Mouse (Mus musculus): Measurements from ENCODE around the gene Edc3. TPM values are rescaled to one million over a fixed set of nuclear protein-coding genes. Genes with fewer than 3 reads are reported as not detected.

The Edc3 gene
- polyA plus RNA-seq, 1 experiment from 2014 or later = 25.1 TPM

GRCm38 (mm10) chr9:57789733-57790132, 81.4 kb downstream of the Edc3 start:
- no peaks in the 10 kb centered on the region for H3K27me3 ChIP-seq (ENCODE audit: control insufficient read depth, insufficient read depth, low read length)
- ATAC-seq (replicated peaks; ENCODE audit: low FRiP score) (no peak), DNase-seq (ENCODE audit: low spot score) (no peak)
- H3K27ac ChIP-seq (ENCODE audit: low read depth, low read length) = no peak overlapping the region
- H3K4me3 ChIP-seq (ENCODE audit: low read depth, low read length) = no peak overlapping the region
- no peak overlapping the region for H3K9ac ChIP-seq (ENCODE audit: low read length)
- H3K4me2 ChIP-seq (ENCODE audit: low read depth, low read length, severe bottlenecking) = no peak overlapping the region
- no peaks in the 10 kb centered on the region for H3K9me3 ChIP-seq (ENCODE audit: control insufficient read depth, low read length)
- H3K36me3 ChIP-seq (ENCODE audit: control insufficient read depth, insufficient read depth, low read length) = no peaks in the 10 kb centered on the region; the same call in 1 of the 2 replicates
- H3K4me1 ChIP-seq (replicated peaks; ENCODE audit: control insufficient read depth, insufficient read depth, low read length) = no peaks in the 10 kb centered on the region
- 93% methylated on average over 3 of the region's 3 CpGs for WGBS

- 98% methylated on average over 8 of the region's 8 CpGs for WGBS
- Histone ChIP-seq H3K4me2 (ENCODE audit: low read depth, low read length, severe bottlenecking) (no peak overlapping the region), H3K27me3 (ENCODE audit: control insufficient read depth, insufficient read depth, low read length) (no peaks in the 10 kb centered on the region), H3K9ac (ENCODE audit: low read length) (no peak overlapping the region), H3K4me3 (ENCODE audit: low read depth, low read length) (no peak overlapping the region), H3K4me1 (replicated peaks; ENCODE audit: control insufficient read depth, insufficient read depth, low read length) (peaks cover 11% of the 10 kb centered on the region; the same call in 1 of the 2 replicates), H3K27ac (ENCODE audit: low read depth, low read length) (no peak overlapping the region), H3K9me3 (ENCODE audit: control insufficient read depth, low read length) (no peaks in the 10 kb centered on the region), H3K36me3 (ENCODE audit: control insufficient read depth, insufficient read depth, low read length) (peaks cover 6% of the 10 kb centered on the region; the same call in 1 of the 2 replicates)
- DNase-seq (ENCODE audit: low spot score) (no peak), ATAC-seq (replicated peaks; ENCODE audit: low FRiP score) (no peak)
Measured at GRCm38 (mm10) chr9:57797456-57797855, 89.1 kb downstream of the Edc3 start.

GRCm38 (mm10) chr9:57798725-57799253, 90.4 kb downstream of the Edc3 start:
- peak; percentile 65 for DNase-seq (ENCODE audit: low spot score)
- WGBS = 16% methylated on average over 10 of the region's 10 CpGs
- Histone ChIP-seq H3K27ac (ENCODE audit: low read depth, low read length) (no peak overlapping the region), H3K9me3 (ENCODE audit: control insufficient read depth, low read length) (no peaks in the 10 kb centered on the region), H3K27me3 (ENCODE audit: control insufficient read depth, insufficient read depth, low read length) (no peaks in the 10 kb centered on the region), H3K36me3 (ENCODE audit: control insufficient read depth, insufficient read depth, low read length) (peaks cover 6% of the 10 kb centered on the region; the same call in 1 of the 2 replicates), H3K4me3 (ENCODE audit: low read depth, low read length) (no peak overlapping the region), H3K4me1 (replicated peaks; ENCODE audit: control insufficient read depth, insufficient read depth, low read length) (peaks cover 14% of the 10 kb centered on the region; the same call in 1 of the 2 replicates), H3K4me2 (ENCODE audit: low read depth, low read length, severe bottlenecking) (no peak overlapping the region), H3K9ac (ENCODE audit: low read length) (no peak overlapping the region)
- peak; percentile 53; the same call in 1 of the 2 replicates for ATAC-seq (replicated peaks; ENCODE audit: low FRiP score)

- Histone ChIP-seq H3K4me1 (replicated peaks; ENCODE audit: control insufficient read depth, insufficient read depth, low read length) (peaks cover 14% of the 10 kb centered on the region; the same call in 1 of the 2 replicates), H3K9me3 (ENCODE audit: control insufficient read depth, low read length) (no peaks in the 10 kb centered on the region), H3K4me2 (ENCODE audit: low read depth, low read length, severe bottlenecking) (no peak overlapping the region), H3K36me3 (ENCODE audit: control insufficient read depth, insufficient read depth, low read length) (peaks cover 6% of the 10 kb centered on the region; the same call in 1 of the 2 replicates), H3K27ac (ENCODE audit: low read depth, low read length) (no peak overlapping the region), H3K4me3 (ENCODE audit: low read depth, low read length) (no peak overlapping the region), H3K27me3 (ENCODE audit: control insufficient read depth, insufficient read depth, low read length) (no peaks in the 10 kb centered on the region), H3K9ac (ENCODE audit: low read length) (no peak overlapping the region)
- WGBS = 91% methylated on average over 9 of the region's 9 CpGs
- ATAC-seq (replicated peaks; ENCODE audit: low FRiP score) (no peak), DNase-seq (ENCODE audit: low spot score) (no peak)
Measured at GRCm38 (mm10) chr9:57800325-57800975, 92.1 kb downstream of the Edc3 start.

Other genes starting within 250 kb of the Edc3 start
- 15.5 and 17.4 TPM in 2 replicates for gene Scamp5, start 240.5 kb upstream of the Edc3 start, polyA plus RNA-seq (2014; fragmentation: Nextera tagmentation; extraction: Ambion mirVana)
- 1.5 and 3.4 TPM in 2 replicates for gene Rpp25, start 204.5 kb upstream of the Edc3 start, polyA plus RNA-seq (2014; fragmentation: Nextera tagmentation; extraction: Ambion mirVana)
- 624 and 635 TPM in 2 replicates for gene Cox5a, start 187.3 kb upstream of the Edc3 start, polyA plus RNA-seq (2014; fragmentation: Nextera tagmentation; extraction: Ambion mirVana)
- 21.0 TPM in 2 replicates for gene Fam219b, start 171.0 kb upstream of the Edc3 start, polyA plus RNA-seq (2014; fragmentation: Nextera tagmentation; extraction: Ambion mirVana)
- 55.1 and 65.5 TPM in 2 replicates for gene Mpi, start 155.8 kb upstream of the Edc3 start, polyA plus RNA-seq (2014; fragmentation: Nextera tagmentation; extraction: Ambion mirVana)
- 57.7 and 58.2 TPM in 2 replicates for gene Scamp2, start 147.6 kb upstream of the Edc3 start, polyA plus RNA-seq (2014; fragmentation: Nextera tagmentation; extraction: Ambion mirVana)
- 12.6 and 15.1 TPM in 2 replicates for gene Ulk3, start 119.1 kb upstream of the Edc3 start, polyA plus RNA-seq (2014; fragmentation: Nextera tagmentation; extraction: Ambion mirVana)
- gene Cplx3, start 102.3 kb upstream of the Edc3 start, polyA plus RNA-seq (2014; fragmentation: Nextera tagmentation; extraction: Ambion mirVana) = 0.15 TPM in 1 of 2 replicates, not detected in the other
- not detected in 2 replicates for gene Lman1l, start 87.8 kb upstream of the Edc3 start, polyA plus RNA-seq (2014; fragmentation: Nextera tagmentation; extraction: Ambion mirVana)
- gene Csk, start 54.9 kb upstream of the Edc3 start, polyA plus RNA-seq (2014; fragmentation: Nextera tagmentation; extraction: Ambion mirVana) = 32.9 and 39.5 TPM in 2 replicates
- not detected in 2 replicates for gene Cyp1a2, start 24.8 kb upstream of the Edc3 start, polyA plus RNA-seq (2014; fragmentation: Nextera tagmentation; extraction: Ambion mirVana)
- gene Cyp1a1, start 20.6 kb upstream of the Edc3 start, polyA plus RNA-seq (2014; fragmentation: Nextera tagmentation; extraction: Ambion mirVana) = not detected in 2 replicates
- 91.5 and 102 TPM in 2 replicates for gene Clk3, start 57.3 kb downstream of the Edc3 start, polyA plus RNA-seq (2014; fragmentation: Nextera tagmentation; extraction: Ambion mirVana)
- 27.4 and 32.1 TPM in 2 replicates for gene Arid3b, start 128.3 kb downstream of the Edc3 start, polyA plus RNA-seq (2014; fragmentation: Nextera tagmentation; extraction: Ambion mirVana)
- gene Ubl7, start 202.4 kb downstream of the Edc3 start, polyA plus RNA-seq (2014; fragmentation: Nextera tagmentation; extraction: Ambion mirVana) = 114 and 126 TPM in 2 replicates
- 0.52 and 1.3 TPM in 2 replicates for gene Sema7a, start 231.6 kb downstream of the Edc3 start, polyA plus RNA-seq (2014; fragmentation: Nextera tagmentation; extraction: Ambion mirVana)

All from forebrain, embryonic 11.5 days (tissue).